Mouse (Mus musculus) heart, adult 2 months (tissue): Measurements from ENCODE around the gene Thbs1.

Source experiments
- CTCF ChIP-seq: fragments of 200-600 bp; IDR thresholded peaks from 2 replicates; pipeline ENCODE4 v1.8.1; 2022; ENCODE audit warnings: antibody characterized with exemption, mild to moderate bottlenecking, moderate library complexity
- EP300 ChIP-seq: fragments of 200-500 bp; IDR thresholded peaks from 2 replicates; pipeline ENCODE4 v1.6.1; 2011; ENCODE audit warnings: low read depth, low read length, control low read depth; ENCODE audit not compliant: insufficient read depth

DNA sequence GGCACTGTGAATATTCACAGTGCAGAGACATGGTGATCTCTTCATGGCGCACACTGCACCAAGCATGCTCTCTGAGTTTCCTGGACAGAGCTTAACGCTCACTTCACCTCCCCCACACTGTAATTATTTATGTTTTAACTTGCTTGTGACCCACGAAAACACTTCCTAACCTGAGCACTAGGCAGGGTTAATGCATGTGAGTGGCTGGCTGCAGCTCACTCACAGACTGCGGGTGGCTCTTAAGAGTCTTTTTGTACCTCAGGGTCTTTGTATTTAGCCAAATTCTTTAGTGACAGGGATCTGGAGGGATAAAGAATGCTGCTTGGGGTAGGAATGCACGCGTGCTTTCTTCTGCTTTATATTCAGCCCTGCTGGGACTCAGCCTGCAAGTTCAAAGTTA lies 48.9 kb downstream of the Thbs1 start:
- TF ChIP-seq CTCF (no peak), EP300 (no peak)
